Mouse (Mus musculus): Measurements from ENCODE around the gene Dyrk1a.

Dyrk1a gene

DNA sequence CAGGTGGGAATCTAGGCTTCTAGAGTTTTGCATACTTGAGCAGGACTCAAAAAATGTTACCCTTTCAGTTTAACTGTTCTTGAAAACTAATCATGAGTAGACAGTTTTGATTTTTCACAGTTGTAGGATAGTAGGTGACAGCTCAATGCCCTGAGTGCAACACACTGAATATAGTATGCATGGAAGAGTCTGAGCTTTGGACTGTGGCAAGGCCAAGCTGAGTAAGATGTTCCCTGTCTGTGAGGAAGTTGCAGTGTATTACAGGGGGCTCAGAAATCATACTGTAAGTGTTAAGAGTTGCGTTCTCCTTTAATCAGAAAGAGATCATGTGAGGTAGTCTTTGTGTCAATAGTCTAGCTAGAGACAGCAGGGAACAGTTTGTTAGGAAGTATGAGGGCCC lies 20.4 kb downstream of the Dyrk1a start:
- DNase-seq (ENCODE audit: low spot score in 2 of 2), result no peak

DNA sequence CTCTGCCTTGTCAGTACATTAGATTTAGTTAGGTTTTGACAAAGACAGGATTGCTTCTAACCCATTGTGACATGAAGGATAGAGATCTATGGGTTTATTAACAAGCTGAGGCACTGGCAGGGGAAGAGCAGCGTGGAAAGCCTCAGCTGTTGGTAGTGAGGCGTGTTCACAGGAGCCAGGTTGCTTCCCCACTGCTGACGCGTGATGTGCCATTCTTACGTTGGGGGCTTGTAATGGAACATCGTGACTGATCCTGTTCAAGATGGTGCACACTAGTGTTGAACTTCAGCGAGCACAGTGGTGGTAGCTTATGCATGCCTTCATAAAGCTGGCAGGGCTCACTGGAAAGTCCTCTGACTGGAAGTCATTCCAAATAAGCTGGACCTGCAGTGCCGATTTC lies 21.2 kb downstream of the Dyrk1a start:
- no peak for DNase-seq (ENCODE audit: low spot score in 2 of 2)

GRCm38 (mm10) chr16:94591536-94591935 lies 21.7 kb downstream of the Dyrk1a start:
- DNase-seq (ENCODE audit: low spot score in 2 of 2), result no peak

DNA sequence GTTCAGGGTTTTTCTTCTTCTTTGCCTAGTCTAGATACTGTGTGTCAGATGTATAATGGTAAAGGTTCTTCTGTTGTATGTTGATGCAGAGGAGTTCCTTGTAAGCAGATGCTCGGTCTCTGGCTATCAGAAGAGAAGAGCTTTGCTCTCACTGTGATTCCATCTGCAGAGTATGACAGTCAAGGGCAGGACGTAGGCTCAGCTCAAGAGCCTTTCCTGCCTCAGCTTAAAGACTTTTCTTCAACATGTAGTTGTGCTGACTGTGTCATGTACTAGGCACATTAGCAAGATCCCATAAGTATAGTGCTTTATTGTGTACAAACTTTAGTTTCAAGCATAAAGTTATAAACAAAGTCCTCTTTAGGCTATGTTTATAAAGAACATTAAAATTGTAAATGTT lies 26.8 kb downstream of the Dyrk1a start:
- no peak for DNase-seq (ENCODE audit: low spot score in 2 of 2)

DNA sequence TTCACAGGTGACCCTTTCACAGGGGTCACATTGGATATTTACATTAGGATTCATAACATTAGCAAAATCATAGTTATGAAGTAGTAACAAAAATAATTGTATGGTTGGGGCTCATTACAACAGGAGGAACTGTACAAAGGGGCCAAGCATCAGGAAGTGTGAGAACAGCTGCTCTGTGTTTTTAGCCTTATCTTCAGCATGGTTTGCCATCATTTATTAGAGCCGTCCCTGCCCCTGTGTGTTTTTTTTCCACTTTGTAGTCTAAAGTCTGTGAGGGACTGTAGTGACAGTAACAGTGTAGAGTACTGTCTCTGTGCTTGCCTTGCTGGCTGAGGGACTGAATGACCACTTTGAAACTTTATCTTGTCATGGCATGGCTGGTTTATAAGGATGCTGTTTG lies 27.8 kb downstream of the Dyrk1a start:
- DNase-seq (ENCODE audit: low spot score in 2 of 2), result no peak

GRCm38 (mm10) chr16:94599977-94600724 lies 30.3 kb downstream of the Dyrk1a start:
- no peak for DNase-seq (ENCODE audit: low spot score in 2 of 2)

GRCm38 (mm10) chr16:94601089-94601488 lies 31.3 kb downstream of the Dyrk1a start:
- no peak for DNase-seq (ENCODE audit: low spot score in 2 of 2)

GRCm38 (mm10) chr16:94601540-94601953 lies 31.7 kb downstream of the Dyrk1a start:
- DNase-seq (ENCODE audit: low spot score in 2 of 2), result peak in 1 of 2 experiments; percentile 52

GRCm38 (mm10) chr16:94602188-94602587 lies 32.4 kb downstream of the Dyrk1a start:
- DNase-seq (ENCODE audit: low spot score in 2 of 2), result no peak

DNA sequence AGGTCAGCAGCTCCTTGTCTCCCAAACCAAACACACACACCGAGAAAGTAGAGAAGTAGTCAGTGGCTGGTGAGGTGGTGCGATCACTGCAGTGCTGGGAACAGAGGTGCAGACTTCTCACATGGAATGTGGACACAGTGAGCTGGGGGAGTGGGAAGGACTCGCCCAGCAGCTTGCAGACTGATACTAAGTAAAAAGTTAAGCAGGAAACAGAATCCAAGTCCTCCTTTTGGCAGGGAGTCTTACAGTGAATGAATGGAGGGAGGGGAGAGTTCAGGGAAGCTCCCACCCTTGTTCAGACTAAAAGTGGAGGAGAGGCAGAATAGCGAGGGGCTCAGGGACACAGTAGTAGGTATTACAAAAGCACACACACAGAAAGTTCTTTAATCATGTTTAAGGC lies 32.9 kb downstream of the Dyrk1a start:
- DNase-seq (ENCODE audit: low spot score in 2 of 2), result no peak

DNA sequence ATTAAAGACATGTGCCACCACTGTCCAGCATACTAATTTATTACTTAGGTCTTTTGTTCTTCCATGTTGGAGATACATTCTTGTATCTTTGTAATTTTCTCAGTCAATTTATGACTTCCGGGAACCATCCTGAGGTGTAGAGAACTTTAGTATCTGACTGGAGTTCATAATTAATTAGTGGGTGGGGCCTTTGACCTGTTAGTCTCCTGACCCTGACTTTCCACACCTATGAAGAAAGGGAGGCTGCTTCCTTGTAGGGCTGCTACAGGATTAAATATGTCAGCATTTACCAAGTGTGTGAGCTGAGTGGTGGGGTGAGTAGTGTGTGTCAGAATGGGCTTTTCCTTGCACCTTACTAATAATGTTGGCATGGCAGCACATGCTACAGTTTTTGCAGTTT lies 36.4 kb downstream of the Dyrk1a start:
- DNase-seq (ENCODE audit: low spot score in 2 of 2), result no peak

DNA sequence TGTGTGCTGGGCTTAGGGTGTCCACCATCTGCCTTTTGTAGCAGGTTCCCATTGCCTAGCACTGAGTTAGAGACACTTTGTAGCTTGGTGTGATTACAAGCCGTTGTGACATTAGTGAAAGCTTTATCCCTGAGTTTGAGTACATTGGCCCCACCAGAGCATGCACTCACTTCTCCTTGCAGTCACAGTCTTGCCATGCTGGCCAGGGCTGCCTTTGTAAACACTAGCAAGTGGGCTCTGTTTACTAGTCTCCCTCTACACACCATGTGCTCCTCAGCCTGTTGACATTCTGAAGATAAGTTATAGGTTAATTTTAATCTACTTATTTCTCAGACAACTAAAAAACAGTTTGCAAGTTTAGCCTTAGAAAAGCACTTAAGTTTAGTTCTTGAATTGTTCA lies 37.7 kb downstream of the Dyrk1a start:
- no peak for DNase-seq (ENCODE audit: low spot score in 2 of 2)

- no peak for DNase-seq (ENCODE audit: low spot score in 2 of 2)
Observed at GRCm38 (mm10) chr16:94608706-94609594, 39.1 kb downstream of the Dyrk1a start.

- no peak for DNase-seq (ENCODE audit: low spot score in 2 of 2)
Observed at GRCm38 (mm10) chr16:94612573-94612972, 42.8 kb downstream of the Dyrk1a start.

DNA sequence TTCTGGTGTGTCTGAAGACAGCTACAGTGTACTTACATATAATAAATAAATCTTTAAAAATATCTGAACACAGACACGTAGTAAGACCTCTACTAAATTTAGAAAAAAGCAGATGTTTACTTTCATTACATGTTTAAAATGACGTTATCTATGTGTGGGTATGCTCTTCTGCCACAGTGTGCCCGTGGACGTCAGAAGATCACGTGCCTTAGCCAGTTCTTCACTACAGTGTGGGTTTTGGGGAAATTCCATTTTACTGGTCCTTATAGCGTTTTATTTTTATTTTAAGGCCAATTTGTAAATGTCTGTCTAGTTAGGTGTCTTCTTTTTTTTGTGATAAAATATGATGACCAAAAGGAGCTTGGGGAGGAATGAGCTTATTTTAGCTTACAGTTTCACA lies 47.4 kb downstream of the Dyrk1a start:
- no peak for DNase-seq (ENCODE audit: low spot score in 2 of 2)

DNA sequence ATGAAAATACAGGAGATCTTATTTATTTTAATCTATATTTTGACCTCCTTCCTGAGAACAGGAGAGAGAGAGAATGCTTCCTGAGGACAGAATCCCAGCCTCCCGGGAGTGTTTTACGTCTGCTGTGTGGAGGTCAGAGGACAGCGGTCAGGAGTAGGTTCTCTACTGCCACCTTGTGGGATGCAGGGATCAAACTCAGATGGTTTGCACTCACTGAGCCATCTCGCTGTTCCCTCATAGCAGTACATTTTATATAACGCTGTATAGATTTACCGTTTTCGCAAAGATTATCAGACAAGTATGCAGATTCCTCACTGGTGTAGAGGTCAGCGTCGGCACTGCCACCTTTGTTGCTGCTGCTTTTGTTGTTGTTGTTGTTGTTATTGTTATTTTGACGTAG lies 48.7 kb downstream of the Dyrk1a start:
- DNase-seq (ENCODE audit: low spot score in 2 of 2), result peak in 1 of 2 experiments; percentile 67

DNA sequence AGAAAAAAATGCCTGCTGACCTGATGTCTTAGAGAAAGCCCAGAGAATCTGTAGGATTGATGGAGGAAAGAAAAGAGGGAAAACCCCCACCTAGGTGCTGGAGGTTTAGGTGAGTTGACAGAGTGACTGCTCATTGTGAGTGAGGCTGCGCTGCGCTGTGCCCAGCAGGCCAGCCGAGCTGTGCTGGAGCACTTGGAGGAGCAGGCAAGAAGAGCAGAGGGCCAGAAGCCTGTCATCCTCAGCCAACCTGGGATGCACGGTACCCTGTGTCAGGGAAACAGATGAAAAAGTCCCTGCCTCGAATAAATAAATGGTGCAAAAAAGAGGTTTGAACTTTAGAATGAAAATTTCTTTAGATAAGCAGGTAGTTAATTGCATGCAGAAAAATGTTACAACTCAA lies 49.5 kb downstream of the Dyrk1a start:
- DNase-seq (ENCODE audit: low spot score in 2 of 2), result no peak

DNA sequence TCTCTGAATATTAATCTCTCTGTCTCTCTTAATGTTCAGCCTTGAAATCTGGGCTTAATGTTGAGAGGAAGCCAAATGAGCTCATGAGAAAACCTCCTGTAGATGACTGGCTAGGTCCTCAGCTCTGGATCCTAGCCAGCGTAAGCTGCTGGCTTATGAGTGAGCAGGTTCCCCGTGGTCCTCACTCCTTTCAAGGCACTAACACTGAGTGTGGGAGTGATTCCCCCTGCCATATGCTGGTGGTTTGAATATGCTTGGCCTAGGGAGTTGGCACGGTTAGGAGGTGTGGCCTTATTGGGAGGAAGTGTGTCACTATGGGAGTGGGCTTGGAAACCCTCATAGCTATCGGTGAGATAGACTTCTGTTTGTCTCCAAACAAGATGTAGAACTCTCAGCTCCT lies 55.1 kb downstream of the Dyrk1a start:
- no peak for DNase-seq (ENCODE audit: low spot score in 2 of 2)

DNA sequence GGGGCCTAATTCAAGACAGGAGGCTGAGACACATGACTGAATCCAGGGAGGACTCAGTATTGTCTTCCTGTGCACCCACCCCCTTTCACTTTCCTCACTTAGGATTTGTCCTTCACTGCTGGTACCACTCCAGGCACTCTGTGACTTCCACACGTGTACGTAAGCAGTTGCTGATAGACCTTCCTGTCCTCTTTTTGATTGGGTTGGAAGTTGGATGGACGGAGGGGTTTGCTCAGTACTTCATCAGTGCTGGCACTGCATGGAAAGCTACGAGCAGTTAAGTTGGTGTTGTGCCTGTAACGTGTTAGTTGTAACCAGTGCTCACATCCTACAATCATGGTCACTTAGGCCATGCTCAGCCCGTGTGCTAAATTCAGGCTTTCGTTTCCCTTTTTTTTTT lies 55.8 kb downstream of the Dyrk1a start:
- DNase-seq (ENCODE audit: low spot score in 2 of 2), result no peak

DNA sequence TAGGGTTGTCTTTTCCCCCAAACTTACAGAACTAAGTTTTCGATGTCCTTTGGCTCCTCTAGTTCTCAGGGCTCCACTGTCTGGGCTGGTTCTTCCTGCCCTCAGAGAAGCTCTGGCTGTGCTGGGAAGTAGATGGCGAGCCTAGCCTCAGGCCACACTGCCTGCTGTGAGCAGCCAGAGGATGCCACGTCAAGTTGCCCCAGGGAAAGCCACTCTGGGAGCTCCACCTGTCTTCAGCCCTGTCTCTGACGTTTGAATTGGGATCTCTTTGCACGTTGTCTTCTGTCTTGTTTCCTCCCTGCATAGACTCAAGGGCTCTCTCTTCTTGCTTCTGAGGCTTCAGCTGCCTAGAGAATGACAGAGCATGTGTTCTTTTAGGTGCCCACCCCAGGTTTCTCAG lies 57.9 kb downstream of the Dyrk1a start:
- no peak for DNase-seq (ENCODE audit: low spot score in 2 of 2)

- DNase-seq (ENCODE audit: low spot score in 2 of 2), result no peak
Observed at GRCm38 (mm10) chr16:94628976-94629729, 59.3 kb downstream of the Dyrk1a start.

DNA sequence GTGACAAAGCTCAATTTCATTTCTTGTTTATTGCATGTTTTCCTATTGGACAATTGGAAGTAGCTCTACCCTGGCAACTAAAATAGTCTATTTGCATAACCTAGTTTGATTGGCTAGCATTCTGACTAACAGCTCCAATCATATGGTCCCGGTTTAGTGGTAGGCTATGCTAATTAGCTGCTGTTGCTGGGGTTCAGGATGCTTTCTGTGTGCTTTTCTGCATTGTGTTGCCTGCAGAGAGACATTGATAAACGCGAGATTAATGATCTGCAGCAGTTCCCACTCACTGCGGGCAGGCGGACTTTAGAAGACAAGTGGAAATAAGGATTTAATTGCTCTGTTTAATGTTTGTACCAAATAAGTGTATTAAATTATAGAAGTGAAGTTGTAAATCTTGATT lies 62.2 kb downstream of the Dyrk1a start:
- no peak for DNase-seq (ENCODE audit: low spot score in 2 of 2)
